Mouse (Mus musculus) adrenal gland, adult 8-10 months (tissue): ENCODE data around the gene Crip1. TPM values are rescaled to one million over a fixed set of nuclear protein-coding genes. Genes with fewer than 3 reads are reported as not detected.
A peak's percentile ranks its signal among the peaks of the same experiment; 100 is the strongest.
"Not testable (repeated sequence)": the region's sequence is repeated elsewhere in the genome, so short reads cannot be mapped to it uniquely, and the experiment has no call there.

Experiments
- DNase-seq: peaks from one replicate; pipeline ENCODE4 v3.0.0; 2022
- total RNA-seq, 4 experiments: library from RNA; stranded (reverse); gene quantifications; 2 replicates each; pipeline ENCODE4 v1.2.4; 2022

Crip1 gene
- total RNA-seq, 4 experiments from 2014 or later, result 55.3 to 90.7 (median 59.7) TPM

- DNase-seq, result no peak
These were observed 39.6 kb downstream of the Crip1 start, which contains the start of gene Tmem121 for GRCm38 (mm10) chr12:113185442-113186291. Tmem121 (plus strand) TSS chr12:113185930.

GRCm38 (mm10) chr12:113186326-113187010 lies 40.4 kb downstream of the Crip1 start:
- no peak for DNase-seq

GRCm38 (mm10) chr12:113187011-113187375 lies 40.9 kb downstream of the Crip1 start:
- no peak for DNase-seq

GRCm38 (mm10) chr12:113187584-113188295 lies 41.6 kb downstream of the Crip1 start:
- peak; percentile 56 for DNase-seq

GRCm38 (mm10) chr12:113188349-113189055 lies 42.4 kb downstream of the Crip1 start:
- DNase-seq, result no peak

GRCm38 (mm10) chr12:113193423-113193822 lies 47.3 kb downstream of the Crip1 start:
- no peak for DNase-seq

- DNase-seq, result not testable (repeated sequence)
These were observed 53.0 kb downstream of the Crip1 start for GRCm38 (mm10) chr12:113199132-113199531.

- DNase-seq, result no peak
These were observed 55.2 kb downstream of the Crip1 start for GRCm38 (mm10) chr12:113201301-113201700.

- no peak for DNase-seq
These were observed 55.9 kb downstream of the Crip1 start for GRCm38 (mm10) chr12:113202008-113202407.

Other genes with a start within 250 kb of the Crip1 start
- 10 to 100 TPM in 1 of 4 experiments, 1 to 10 TPM in 3; 3.7 to 10.1 (median 6.6) TPM for gene Jag2, start 216.5 kb upstream of the Crip1 start, total RNA-seq
- 10 to 100 TPM; 29.3 to 45.0 (median 36.1) TPM for gene Nudt14, start 204.2 kb upstream of the Crip1 start, total RNA-seq
- 10 to 100 TPM; 21.5 to 30.9 (median 24.2) TPM for gene Btbd6, start 169.8 kb upstream of the Crip1 start, total RNA-seq
- gene Brf1, start 145.6 kb upstream of the Crip1 start, total RNA-seq, result 10 to 100 TPM; 49.6 to 86.9 (median 68.3) TPM
- 10 to 100 TPM; 42.2 to 60.4 (median 53.7) TPM for gene Pacs2, start 131.8 kb upstream of the Crip1 start, total RNA-seq
- under 1 TPM in 3 of 4 experiments, not detected in 1; 0.38 to 0.65 (median 0.62) TPM for gene Tex22, start 71.8 kb upstream of the Crip1 start, total RNA-seq
- gene Mta1, start 48.0 kb upstream of the Crip1 start, total RNA-seq, result 10 to 100 TPM; 81.8 to 92.8 (median 86.8) TPM
- gene Crip2, start 6.1 kb upstream of the Crip1 start, total RNA-seq, result 10 to 100 TPM; 46.7 to 65.5 (median 58.4) TPM
- gene Tedc1, start 10.1 kb downstream of the Crip1 start, total RNA-seq, result 1 to 10 TPM in 3 of 4 experiments, under 1 TPM in 1; 0.87 to 1.8 (median 1.5) TPM
- gene Tmem121, start 39.6 kb downstream of the Crip1 start, total RNA-seq, result 10 to 100 TPM in 2 of 4 experiments, 1 to 10 TPM in 2; 5.1 to 13.1 (median 8.4) TPM